14 mouse cellular contexts compared by ENCODE assay signal in genomic region chr8:128480896-128481665, GRCm38 (mm10).
DNase-seq lines count a peak whose midpoint lies in the region; ATAC-seq and TF ChIP-seq lines count a peak whose summit lies in the region.
"Had no signal": no experiment of that assay in that cellular context is flagged by ENCODE, and none has a peak within 500 bp of the region (broad histone marks: within the 10 kb centered on the region; RNA-seq: fewer than 3 reads in every experiment).

No protein-coding gene starts in this region.

- no peaks in the 10 kb centered on the region for H3K27me3 ChIP-seq in hindbrain, postnatal 0 days (ENCODE audit: insufficient read depth, low read length)
- H3K27me3 ChIP-seq: stomach, embryonic 15.5 days had no signal

- H3K4me2 ChIP-seq in hindbrain, postnatal 0 days (ENCODE audit: low read depth, low read length) = no peak overlapping the region
- H3K4me2 ChIP-seq: heart, embryonic 11.5 days; hindbrain, embryonic 14.5 days; stomach, embryonic 15.5 days had no signal

- DNase-seq in heart, adult 11 months = peak; percentile 93
- no peak for DNase-seq in heart, adult 8-10 months (ENCODE audit: low spot score)
- DNase-seq in lung, postnatal 36 days = peak; percentile 28
- no peak for DNase-seq in lung, postnatal 25 days (ENCODE audit: low spot score)
- peak; percentile 54 to 76 for DNase-seq in thymus, postnatal 36 days
- no peak for DNase-seq in hindbrain, postnatal 0 days (ENCODE audit: low spot score)
- no peak for DNase-seq in left cerebral cortex, postnatal 4 days
- DNase-seq: adrenal gland, postnatal 14 days; cerebellum, adult 11 months had no signal

- no peak overlapping the region for H3K9ac ChIP-seq in hindbrain, postnatal 0 days (replicated peaks; ENCODE audit: low read length)
- H3K9ac ChIP-seq: hindbrain, embryonic 14.5 days; stomach, embryonic 15.5 days had no signal

- 0 out of 2 replicates have a peak, but pooled peaks have one; percentile 34 for ATAC-seq in monocyte, adult 5-6 weeks (replicated peaks; ENCODE audit: insufficient number of reproducible peaks, low FRiP score, low TSS enrichment, poor library complexity, severe bottlenecking)
- no peak for ATAC-seq in hindbrain, postnatal 0 days
- ATAC-seq: midbrain, embryonic 16.5 days had no signal

- no peak overlapping the region for H3K4me3 ChIP-seq in hindbrain, postnatal 0 days (ENCODE audit: low read length)
- H3K4me3 ChIP-seq: stomach, embryonic 15.5 days had no signal

- intact Hi-C loops in left cerebral cortex, postnatal 4 days (cut with DNase I) = no loop called here

- WGBS in hindbrain, postnatal 0 days = 80% methylated on average over 8 of the region's 8 CpGs

- no peaks in the 10 kb centered on the region for H3K36me3 ChIP-seq in hindbrain, postnatal 0 days (ENCODE audit: insufficient read depth, low read length)
- H3K36me3 ChIP-seq: stomach, embryonic 15.5 days had no signal

- no peak overlapping the region for H3K27ac ChIP-seq in hindbrain, postnatal 0 days
- H3K27ac ChIP-seq: hindbrain, embryonic 14.5 days; stomach, embryonic 15.5 days had no signal

- H3K9me3 ChIP-seq in hindbrain, postnatal 0 days (ENCODE audit: low read length) = no peaks in the 10 kb centered on the region
- H3K9me3 ChIP-seq: stomach, embryonic 15.5 days had no signal

- H3K4me1 ChIP-seq in hindbrain, postnatal 0 days (ENCODE audit: insufficient read depth, low read length) = no peaks in the 10 kb centered on the region
- H3K4me1 ChIP-seq: stomach, embryonic 15.5 days had no signal

- no peak for TF ChIP-seq CTCF in hindbrain, postnatal 0 days (IDR thresholded peaks at IDR 0.05; ENCODE audit: low read depth)

Comparison
In these comparisons a context has a peak if more than half of its experiments do, and no peak if none do; other contexts are left out.
1. DNase-seq: peak in heart, adult 11 months (single experiment), lung, postnatal 36 days (single experiment) and thymus, postnatal 36 days (2 of 2); none in heart, adult 8-10 months (single experiment), lung, postnatal 25 days (single experiment), hindbrain, postnatal 0 days (single experiment) and left cerebral cortex, postnatal 4 days (single experiment).